Mouse (Mus musculus): ENCODE measurements around the gene Eif2b5.

GRCm38 (mm10) chr16:20557381-20557780 lies 58.8 kb downstream of the Eif2b5 start:
- no peak for TF ChIP-seq POLR2A (IDR thresholded peaks at IDR 0.05; ENCODE audit: insufficient read depth, low read length)
- TF ChIP-seq CTCF (IDR thresholded peaks at IDR 0.05; ENCODE audit: low read depth, low read length): no peak
